Mouse (Mus musculus): Measurements from ENCODE around the gene Rbmx. TPM values are rescaled to one million over a fixed set of nuclear protein-coding genes. Genes with fewer than 3 reads are reported as not detected.

Rbmx gene
- 10 to 100 TPM; 24.7 to 27.1 TPM for total RNA-seq (2021)

- intact Hi-C loops (cut with DNase I): loop anchor here (5.0 to 10.0 kb wide), 2 partner anchors 50 to 338 kb away; partner anchors contain the start of gene Htatsf1
- DNase-seq (ENCODE audit: low spot score): peak; percentile 71
These were observed at the start of gene Rbmx for GRCm38 (mm10) chrX:57392367-57393246. Gene Rbmx (minus strand): TSS chrX:57393036.

DNA sequence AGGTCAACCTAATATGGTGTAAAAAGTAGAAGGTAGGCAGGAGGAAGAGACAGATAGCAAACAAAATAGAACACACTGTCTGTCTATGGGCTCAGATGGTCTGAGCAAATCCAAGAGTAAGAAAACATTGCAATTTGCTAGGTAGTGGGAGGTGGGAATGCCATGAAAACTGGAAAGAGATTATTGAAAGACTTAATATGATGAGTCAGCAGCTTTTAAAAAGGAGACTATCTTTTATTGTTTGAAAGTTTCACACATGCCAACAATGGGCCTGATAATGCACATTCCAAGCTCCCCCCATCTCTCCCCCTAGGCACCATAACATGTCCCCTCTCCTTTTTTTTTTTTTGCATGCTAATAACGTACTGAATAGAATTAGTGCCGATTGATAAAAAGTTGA lies 41.1 kb upstream of the Rbmx start:
- intact Hi-C loops (cut with DNase I): no loop called here
- no peak for DNase-seq (ENCODE audit: low spot score)

GRCm38 (mm10) chrX:57431610-57432009 lies 38.8 kb upstream of the Rbmx start:
- intact Hi-C loops (cut with DNase I): loop anchor here (2.0 kb wide), 1 partner anchor 243 kb away; no protein-coding TSS in a partner anchor
- no peak for DNase-seq (ENCODE audit: low spot score)

DNA sequence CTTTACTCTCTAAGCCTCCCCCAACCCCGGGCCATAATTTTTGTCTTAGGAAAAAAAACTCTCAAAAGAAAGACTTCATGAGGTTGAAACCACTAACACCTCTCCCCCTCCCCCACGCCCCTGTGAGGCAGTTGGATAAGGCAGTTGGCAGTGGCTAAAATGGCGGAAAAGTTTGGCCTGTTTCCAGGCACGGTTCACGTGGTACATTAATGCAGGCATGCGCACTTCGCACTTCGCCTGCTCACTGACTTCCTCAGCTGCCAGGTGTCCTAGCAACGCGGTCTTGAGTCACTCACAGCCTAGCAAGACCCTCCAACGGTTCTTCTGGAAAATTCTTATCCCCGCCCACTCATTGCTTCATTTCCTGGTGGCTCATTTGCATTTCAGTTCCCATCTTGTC lies 15.9 kb upstream of the Rbmx start, which contains the start of gene Gm364:
Gene Gm364 (plus strand): TSS at position 386 of the 400 bp plus-strand sequence.
- DNase-seq (ENCODE audit: low spot score): no peak
- intact Hi-C loops (cut with DNase I): no loop called here

DNA sequence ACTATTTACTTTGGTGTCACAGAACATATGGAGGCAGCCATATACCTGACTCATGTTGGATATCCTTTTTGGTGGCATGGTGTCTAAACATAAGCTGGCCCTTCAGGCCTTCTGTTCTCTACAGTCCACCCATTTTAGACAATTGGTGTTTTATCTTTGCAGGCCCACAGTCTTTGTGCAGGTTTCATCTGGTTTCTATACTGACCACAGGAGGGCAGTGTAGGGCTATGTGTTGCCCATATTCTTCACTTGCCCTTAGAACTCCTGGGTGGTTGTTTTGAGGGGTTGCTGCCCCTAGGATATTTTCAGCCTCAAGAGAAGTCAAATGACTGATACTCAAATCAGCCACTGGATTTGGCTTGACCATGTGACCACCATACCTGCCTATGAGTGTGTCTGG lies 10.8 kb upstream of the Rbmx start:
- intact Hi-C loops (cut with DNase I): no loop called here
- no peak for DNase-seq (ENCODE audit: low spot score)

GRCm38 (mm10) chrX:57401388-57401787 lies 8.6 kb upstream of the Rbmx start:
- no peak for DNase-seq (ENCODE audit: low spot score)
- intact Hi-C loops (cut with DNase I): no loop called here

DNA sequence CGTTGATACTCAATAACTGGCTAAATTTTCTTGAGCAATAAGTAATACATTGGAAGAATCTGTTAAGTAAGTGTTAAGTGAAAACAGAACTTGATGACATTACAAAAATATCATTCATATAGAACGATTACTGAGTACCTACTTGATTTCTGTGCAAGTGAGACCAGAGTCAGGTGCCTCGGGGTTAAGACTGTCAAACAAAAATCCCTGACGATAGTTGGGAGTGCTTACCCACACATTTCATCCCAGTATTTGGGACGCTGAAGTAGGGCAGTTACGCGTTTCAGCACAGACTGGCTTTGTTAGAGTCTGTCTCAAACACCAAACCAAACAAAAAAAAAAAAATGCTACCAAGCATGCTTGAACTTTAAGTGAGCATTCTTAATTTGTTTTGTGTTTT lies 576 bp upstream of the Rbmx start:
- intact Hi-C loops (cut with DNase I): loop anchor here (5.0 to 10.0 kb wide), 2 partner anchors 51 to 339 kb away; partner anchors contain the start of gene Htatsf1
- no peak for DNase-seq (ENCODE audit: low spot score)

DNA sequence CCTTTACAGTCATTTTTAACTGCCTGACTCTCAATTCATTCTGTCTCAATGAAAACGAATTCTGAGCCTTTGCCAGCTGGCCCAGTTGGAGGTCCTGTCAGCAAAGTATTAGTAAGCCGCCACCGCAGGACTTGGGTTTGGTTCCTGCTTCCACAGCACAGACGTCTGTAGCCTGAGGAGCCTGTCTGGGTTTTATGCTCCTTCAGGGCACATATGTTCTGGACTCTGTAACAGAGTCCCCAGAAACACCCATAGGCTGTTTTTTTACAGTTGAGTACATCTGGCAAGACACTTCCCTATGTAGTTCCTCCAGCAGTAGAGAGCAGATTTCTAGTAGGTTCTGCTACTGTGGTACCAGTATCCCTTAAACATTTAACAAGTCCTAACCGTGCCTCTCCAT lies 11.9 kb downstream of the Rbmx start:
- DNase-seq (ENCODE audit: low spot score): no peak
- intact Hi-C loops (cut with DNase I): loop anchor here (10.0 kb wide), 1 partner anchor 146 kb away; no protein-coding TSS in a partner anchor

GRCm38 (mm10) chrX:57378579-57378978 lies 14.3 kb downstream of the Rbmx start:
- intact Hi-C loops (cut with DNase I): no loop called here
- DNase-seq (ENCODE audit: low spot score): no peak

- intact Hi-C loops (cut with DNase I): no loop called here
- DNase-seq (ENCODE audit: low spot score): no peak
These were observed 15.7 kb downstream of the Rbmx start for GRCm38 (mm10) chrX:57377096-57377495.

- intact Hi-C loops (cut with DNase I): no loop called here
- no peak for DNase-seq (ENCODE audit: low spot score)
These were observed 18.8 kb downstream of the Rbmx start for GRCm38 (mm10) chrX:57374029-57374428.

DNA sequence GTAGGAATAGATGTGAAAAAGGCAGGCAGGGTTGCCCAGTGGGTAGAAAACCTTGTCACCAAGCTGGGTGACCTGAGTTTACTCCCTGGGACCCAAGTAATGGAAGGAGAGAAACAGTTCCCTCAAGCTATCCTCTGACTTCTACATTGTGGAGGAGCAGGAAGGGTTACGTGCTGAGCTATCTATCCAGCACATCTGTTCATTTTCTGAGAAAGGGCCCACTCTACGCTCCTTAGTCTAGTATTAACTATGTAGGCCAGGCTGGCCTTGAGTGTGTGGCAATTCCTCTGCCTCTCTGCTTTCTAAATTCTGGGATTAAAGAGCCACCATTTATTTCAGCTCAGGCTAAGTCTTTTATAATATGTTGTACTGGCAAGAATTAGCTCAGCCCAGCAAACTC lies 19.3 kb downstream of the Rbmx start:
- no peak for DNase-seq (ENCODE audit: low spot score)
- intact Hi-C loops (cut with DNase I): no loop called here

DNA sequence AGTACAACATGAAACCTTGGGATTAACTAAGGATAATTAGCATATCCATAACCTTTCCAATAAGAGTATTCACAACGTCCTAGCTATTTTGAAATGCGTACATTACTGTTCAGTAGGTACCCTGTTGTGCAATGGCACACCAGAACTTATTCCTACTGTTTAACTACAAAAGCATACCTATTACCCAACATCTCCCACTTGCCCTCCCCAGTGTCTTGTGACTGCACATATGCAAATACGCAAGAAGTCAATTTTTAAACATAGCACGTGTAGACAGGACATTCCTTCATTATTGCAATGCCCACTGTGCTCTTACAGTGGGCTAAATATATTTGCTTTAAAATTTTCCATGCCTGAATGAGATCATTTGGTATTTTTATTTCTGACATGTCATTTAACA lies 19.9 kb downstream of the Rbmx start:
- intact Hi-C loops (cut with DNase I): no loop called here

DNA sequence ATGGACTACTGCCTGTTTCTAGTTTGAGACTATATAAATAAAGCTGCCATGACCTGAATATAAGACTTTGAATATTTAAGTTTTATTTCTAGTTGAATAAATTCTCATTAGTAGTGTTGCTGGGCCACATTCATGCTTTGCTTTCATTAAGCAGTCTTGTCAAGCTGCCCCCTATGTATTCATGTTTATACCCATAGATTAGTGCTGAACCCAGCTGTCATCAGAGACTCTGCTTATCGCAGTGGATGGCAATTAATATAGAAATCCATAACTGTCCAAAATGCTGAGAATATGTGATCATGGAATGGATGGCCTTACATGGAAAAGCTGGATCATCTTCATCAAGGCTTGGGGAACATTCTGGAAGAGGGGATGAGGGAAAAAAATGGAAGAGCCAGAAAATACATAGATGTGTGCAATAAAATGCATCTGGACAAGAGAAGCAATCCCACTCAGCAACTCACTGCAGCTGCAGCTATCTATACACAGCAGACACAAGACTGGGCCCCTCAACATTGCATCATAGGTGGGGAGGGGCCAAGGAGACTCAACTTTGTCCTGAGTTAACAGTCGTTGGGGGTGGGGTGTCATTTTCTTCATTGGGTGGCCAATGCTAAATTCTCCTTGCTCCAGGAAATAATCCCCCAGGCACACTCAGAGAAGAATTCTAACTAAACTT lies 27.8 kb downstream of the Rbmx start:
- intact Hi-C loops (cut with DNase I): no loop called here
- DNase-seq (ENCODE audit: low spot score): no peak

More for the DNA sequence above, 19.9 kb downstream of the Rbmx start:
- DNase-seq (ENCODE audit: low spot score): no peak

DNA sequence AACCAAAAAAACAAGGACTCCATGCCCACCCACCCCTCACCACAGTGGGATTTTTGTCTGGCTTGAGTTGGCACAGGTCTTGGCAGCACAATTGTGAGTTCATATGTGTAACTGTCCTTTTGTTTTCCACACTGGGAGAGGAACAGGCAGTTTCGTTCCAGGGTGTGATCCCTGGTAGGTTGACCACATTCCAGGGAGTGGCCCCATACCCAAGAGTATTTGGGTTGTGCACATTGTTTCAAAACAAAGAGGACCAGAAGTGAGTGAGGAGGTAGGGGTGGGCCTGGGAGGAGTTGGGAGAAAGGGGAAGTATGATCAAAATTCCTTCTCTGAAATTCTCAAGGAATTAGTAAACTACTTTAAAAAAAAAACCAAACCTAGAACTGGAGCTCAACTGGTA lies 33.5 kb downstream of the Rbmx start:
- intact Hi-C loops (cut with DNase I): no loop called here
- no peak for DNase-seq (ENCODE audit: low spot score)

DNA sequence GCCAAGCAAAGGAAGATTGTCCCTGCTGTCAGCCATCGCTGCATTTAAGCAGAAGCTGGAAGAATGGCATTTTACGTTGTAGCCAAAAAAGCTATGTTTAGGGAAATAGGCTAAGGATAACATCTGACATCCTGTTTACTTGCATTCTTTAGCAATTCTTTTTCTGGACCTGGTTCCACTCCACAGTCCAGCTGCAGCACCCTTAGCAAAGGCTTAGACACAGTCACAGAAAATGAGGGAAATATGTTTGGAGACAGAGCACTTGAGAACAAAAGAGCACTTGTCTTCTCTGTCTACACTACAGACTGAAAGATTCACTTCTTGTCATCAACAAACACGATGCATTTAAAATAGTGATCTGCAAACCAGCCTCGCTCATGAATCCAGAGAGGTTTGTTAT lies 53.6 kb downstream of the Rbmx start:
- intact Hi-C loops (cut with DNase I): no loop called here

GRCm38 (mm10) chrX:57338371-57339211 lies 54.2 kb downstream of the Rbmx start, which contains the start of gene Arhgef6:
Gene Arhgef6 (minus strand): TSS chrX:57338729.
- intact Hi-C loops (cut with DNase I): no loop called here
- DNase-seq (ENCODE audit: low spot score): no peak

More for the DNA sequence above, 53.6 kb downstream of the Rbmx start:
- no peak for DNase-seq (ENCODE audit: low spot score)

DNA sequence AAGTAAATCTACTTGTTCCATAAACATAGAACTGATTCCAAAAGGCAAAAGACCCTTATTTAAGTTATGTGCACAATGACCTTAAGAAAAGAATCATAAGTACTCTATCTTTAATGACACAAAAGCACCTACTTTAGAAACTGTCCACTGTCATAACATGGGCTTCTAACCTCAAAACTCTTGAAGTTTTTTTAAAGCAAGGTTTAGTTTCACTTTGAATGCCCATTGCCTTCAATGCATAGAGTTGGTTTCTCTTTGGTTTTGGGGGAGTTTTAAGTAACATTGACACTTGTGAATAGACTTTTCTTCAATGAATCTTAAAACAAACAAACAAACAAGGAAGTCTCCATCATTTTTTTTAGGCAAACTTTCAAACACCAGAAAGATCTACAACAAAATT lies 55.3 kb downstream of the Rbmx start:
- DNase-seq (ENCODE audit: low spot score): no peak
- intact Hi-C loops (cut with DNase I): no loop called here

DNA sequence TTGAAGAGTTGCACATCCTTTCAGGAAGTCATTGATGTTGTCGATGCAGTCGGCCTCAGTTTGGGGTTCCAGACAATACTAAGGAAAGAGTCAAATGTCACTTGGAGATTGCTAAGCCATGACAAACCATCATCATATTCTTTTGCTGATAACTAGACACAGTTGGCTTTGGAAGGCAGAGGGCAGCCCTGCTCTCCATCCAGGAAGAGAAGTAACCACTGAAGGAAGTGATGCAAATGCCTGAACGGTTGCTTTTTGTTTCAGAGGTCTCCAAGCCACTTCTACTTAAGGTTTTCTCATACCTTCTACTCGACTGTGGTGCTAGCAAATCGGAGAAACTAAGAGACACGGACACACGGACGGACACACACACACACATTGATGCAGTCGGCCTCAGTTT lies 55.9 kb downstream of the Rbmx start:
- DNase-seq (ENCODE audit: low spot score): no peak
- intact Hi-C loops (cut with DNase I): no loop called here

DNA sequence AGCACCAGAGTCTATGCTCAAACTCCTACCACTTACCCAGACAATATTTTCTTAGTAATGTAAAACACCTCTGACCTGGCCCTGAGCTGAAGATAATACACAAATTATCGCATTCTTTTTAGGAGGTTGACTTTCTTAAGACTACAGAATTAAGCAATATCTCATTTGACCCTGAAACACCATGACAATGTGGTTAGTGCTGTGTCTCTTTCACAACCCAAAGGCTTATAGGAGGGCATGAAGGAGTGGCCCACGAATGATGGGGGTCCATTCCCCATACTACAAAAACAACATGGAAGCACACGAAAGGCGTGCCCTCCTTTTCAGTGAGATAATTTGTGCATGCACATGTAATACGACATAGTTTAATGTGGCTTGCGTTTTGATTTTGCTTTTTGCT lies 57.5 kb downstream of the Rbmx start:
- intact Hi-C loops (cut with DNase I): no loop called here
- DNase-seq (ENCODE audit: low spot score): no peak
